Mouse (Mus musculus): ENCODE measurements at regions not wholly inside any gene's neighbourhood (a gene's known extent, or its start where the extent isn't known, plus 50 kb on each side); places are given as distances from the start of the nearest gene placed in this dataset.

- H3K9ac ChIP-seq = no peak overlapping the region
- 0 out of 2 replicates have a peak, but pooled peaks cover 5% of the 10 kb centered on the region for H3K9me3 ChIP-seq
- H3K4me3 ChIP-seq = no peak overlapping the region
- no peaks in the 10 kb centered on the region for H3K27me3 ChIP-seq
- no peak overlapping the region for H3K4me2 ChIP-seq
- 0 out of 2 replicates have a peak, but pooled peaks cover 3% of the 10 kb centered on the region for H3K4me1 ChIP-seq (replicated peaks)
- H3K36me3 ChIP-seq = no peaks in the 10 kb centered on the region
- H3K27ac ChIP-seq = no peak overlapping the region
- WGBS = 73% methylated on average over 5 of the region's 5 CpGs
- ATAC-seq (ENCODE audit: low FRiP score) = no peak
These were observed 51.0 kb upstream of the Stt3b start for GRCm38 (mm10) chr9:115361191-115361590.

- Histone ChIP-seq H3K4me3 (no peak overlapping the region), H3K27ac (no peak overlapping the region), H3K27me3 (no peaks in the 10 kb centered on the region), H3K9me3 (0 out of 2 replicates have a peak, but pooled peaks cover 5% of the 10 kb centered on the region), H3K4me2 (no peak overlapping the region), H3K9ac (no peak overlapping the region), H3K36me3 (no peaks in the 10 kb centered on the region), H3K4me1 (replicated peaks) (0 out of 2 replicates have a peak, but pooled peaks cover 3% of the 10 kb centered on the region)
- no peak for ATAC-seq (ENCODE audit: low FRiP score)
- WGBS = 91% methylated on average over 11 of the region's 11 CpGs
These were observed 51.7 kb upstream of the Stt3b start for GRCm38 (mm10) chr9:115361881-115362280.

GRCm38 (mm10) chr9:115362486-115362885 is 52.3 kb upstream of the Stt3b start:
- no peaks in the 10 kb centered on the region for H3K36me3 ChIP-seq
- ATAC-seq (ENCODE audit: low FRiP score) = no peak
- no peak overlapping the region for H3K4me2 ChIP-seq
- no peaks in the 10 kb centered on the region for H3K4me1 ChIP-seq (replicated peaks)
- no peaks in the 10 kb centered on the region for H3K27me3 ChIP-seq
- no peak overlapping the region for H3K4me3 ChIP-seq
- 89% methylated on average over 4 of the region's 4 CpGs for WGBS
- H3K9me3 ChIP-seq = 0 out of 2 replicates have a peak, but pooled peaks cover 5% of the 10 kb centered on the region
- no peak overlapping the region for H3K9ac ChIP-seq
- H3K27ac ChIP-seq = no peak overlapping the region

DNA sequence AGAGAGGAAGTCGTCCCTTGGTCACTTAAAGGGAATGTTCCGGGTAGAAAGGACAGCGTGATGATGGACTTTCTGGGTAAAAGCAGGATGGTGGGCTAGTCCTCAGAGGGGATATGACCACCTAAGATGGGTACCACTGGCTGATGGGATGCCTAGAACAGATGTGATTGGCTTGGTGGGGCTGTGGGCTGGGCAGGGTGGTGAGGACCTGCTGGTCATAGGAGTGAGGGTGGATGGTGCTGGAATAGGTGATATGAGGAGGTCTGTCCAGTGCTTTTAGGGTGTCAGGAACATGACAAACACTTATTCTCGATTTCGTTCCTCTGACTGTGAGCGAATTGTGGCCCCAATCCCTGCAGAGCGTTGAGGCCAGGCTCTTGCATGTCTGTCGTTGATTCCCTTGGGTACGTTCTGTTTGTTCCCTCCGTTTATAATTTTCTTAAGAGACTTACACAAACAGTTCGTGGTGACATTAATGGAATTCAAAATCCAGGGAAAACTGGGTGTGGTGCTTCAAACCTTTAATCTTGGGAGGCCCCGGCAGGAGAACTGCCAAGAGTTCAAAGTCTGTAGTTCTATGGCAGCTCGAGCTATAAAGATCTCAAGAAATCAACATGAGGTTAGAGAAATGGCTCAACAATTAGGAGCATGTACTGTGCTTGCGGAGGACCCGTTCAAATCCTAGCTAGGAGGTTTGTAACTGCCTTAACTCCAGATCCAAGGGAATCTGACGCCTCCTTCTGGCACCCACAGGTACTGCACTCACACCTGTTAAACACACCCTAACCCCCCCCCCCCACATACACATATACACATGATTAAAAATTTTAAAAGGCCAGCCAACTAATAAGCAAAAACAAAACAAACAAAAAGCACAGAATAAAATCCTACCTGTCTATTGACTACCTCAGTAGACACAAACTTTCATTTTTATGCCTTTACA is 55.0 kb upstream of the Stt3b start:
- ATAC-seq (ENCODE audit: low FRiP score) = no peak
- Histone ChIP-seq H3K36me3 (no peaks in the 10 kb centered on the region), H3K27me3 (no peaks in the 10 kb centered on the region), H3K27ac (no peak overlapping the region), H3K4me1 (replicated peaks) (no peaks in the 10 kb centered on the region), H3K9me3 (0 out of 2 replicates have a peak, but pooled peaks cover 5% of the 10 kb centered on the region), H3K9ac (no peak overlapping the region), H3K4me3 (no peak overlapping the region), H3K4me2 (no peak overlapping the region)
- 91% methylated on average over 16 of the region's 16 CpGs for WGBS

GRCm38 (mm10) chr9:115367808-115368207 is 57.6 kb upstream of the Stt3b start:
- Histone ChIP-seq H3K9ac (no peak overlapping the region), H3K27me3 (no peaks in the 10 kb centered on the region), H3K4me1 (replicated peaks) (no peaks in the 10 kb centered on the region), H3K27ac (no peak overlapping the region), H3K4me3 (no peak overlapping the region), H3K9me3 (0 out of 2 replicates have a peak, but pooled peaks cover 5% of the 10 kb centered on the region), H3K36me3 (no peaks in the 10 kb centered on the region), H3K4me2 (no peak overlapping the region)
- no peak for ATAC-seq (ENCODE audit: low FRiP score)
- 73% methylated on average over 3 of the region's 3 CpGs for WGBS

GRCm38 (mm10) chr9:115380276-115380675 is 70.1 kb upstream of the Stt3b start:
- H3K9me3 ChIP-seq = 0 out of 2 replicates have a peak, but pooled peaks cover 3% of the 10 kb centered on the region
- ATAC-seq (ENCODE audit: low FRiP score) = no peak
- no peak overlapping the region for H3K4me2 ChIP-seq
- H3K9ac ChIP-seq = no peak overlapping the region
- 60% methylated on average over 15 of the region's 15 CpGs for WGBS
- H3K4me3 ChIP-seq = no peak overlapping the region
- no peaks in the 10 kb centered on the region for H3K27me3 ChIP-seq
- H3K4me1 ChIP-seq (replicated peaks) = peaks cover 9% of the 10 kb centered on the region; the same call in 1 of the 2 replicates
- peak overlapping the region; percentile 67; the same call in 1 of the 2 replicates for H3K27ac ChIP-seq
- no peaks in the 10 kb centered on the region for H3K36me3 ChIP-seq

GRCm38 (mm10) chr9:115382824-115383475 is 72.7 kb upstream of the Stt3b start:
- no peak overlapping the region for H3K4me3 ChIP-seq
- 0 out of 2 replicates have a peak, but pooled peaks cover 3% of the 10 kb centered on the region for H3K9me3 ChIP-seq
- no peak overlapping the region for H3K4me2 ChIP-seq
- H3K27ac ChIP-seq = no peak overlapping the region
- H3K27me3 ChIP-seq = no peaks in the 10 kb centered on the region
- no peak overlapping the region for H3K9ac ChIP-seq
- H3K36me3 ChIP-seq = no peaks in the 10 kb centered on the region
- peaks cover 17% of the 10 kb centered on the region for H3K4me1 ChIP-seq (replicated peaks)
- ATAC-seq (ENCODE audit: low FRiP score) = no peak
- 94% methylated on average over 12 of the region's 12 CpGs for whole genome bisulfite sequencing

GRCm38 (mm10) chr9:115383935-115384334 is 73.7 kb upstream of the Stt3b start:
- 0 out of 2 replicates have a peak, but pooled peaks cover 2% of the 10 kb centered on the region for H3K9me3 ChIP-seq
- no peak overlapping the region for H3K4me3 ChIP-seq
- H3K4me2 ChIP-seq = no peak overlapping the region
- H3K4me1 ChIP-seq (replicated peaks) = peaks cover 27% of the 10 kb centered on the region
- no peaks in the 10 kb centered on the region for H3K36me3 ChIP-seq
- no peak overlapping the region for H3K27ac ChIP-seq
- no peak overlapping the region for H3K9ac ChIP-seq
- no peaks in the 10 kb centered on the region for H3K27me3 ChIP-seq
- no peak for ATAC-seq (ENCODE audit: low FRiP score)
- 69% methylated on average over 4 of the region's 4 CpGs for WGBS

DNA sequence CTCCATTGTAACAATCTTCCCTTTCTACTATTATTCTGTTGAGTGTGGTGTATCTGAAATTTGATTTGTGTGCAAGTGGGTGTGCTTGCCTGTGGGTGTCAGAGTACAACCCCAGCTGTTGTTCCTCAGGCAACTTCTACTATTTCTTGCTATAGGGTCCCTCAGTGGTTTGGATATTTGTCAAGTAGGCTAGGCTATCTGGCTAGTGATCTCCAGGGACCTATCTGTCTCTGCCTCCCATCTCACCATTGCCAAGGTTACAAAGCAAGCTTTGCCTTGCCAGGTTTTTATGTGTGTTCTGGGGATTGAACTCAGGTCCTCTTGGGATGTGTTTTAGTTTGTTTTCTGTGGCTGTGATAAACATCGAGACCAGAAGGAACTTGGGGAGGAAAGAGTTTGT is 74.1 kb upstream of the Stt3b start:
- Histone ChIP-seq H3K36me3 (no peaks in the 10 kb centered on the region), H3K27me3 (no peaks in the 10 kb centered on the region), H3K4me3 (no peak overlapping the region), H3K4me1 (replicated peaks) (peaks cover 29% of the 10 kb centered on the region), H3K9me3 (no peaks in the 10 kb centered on the region), H3K27ac (no peak overlapping the region), H3K4me2 (no peak overlapping the region), H3K9ac (no peak overlapping the region)
- ATAC-seq (ENCODE audit: low FRiP score) = no peak
- WGBS = 78% methylated on average over 1 of the region's 1 CpGs

GRCm38 (mm10) chr9:115387471-115388360 is 77.5 kb upstream of the Stt3b start:
- Histone ChIP-seq H3K9me3 (no peaks in the 10 kb centered on the region), H3K4me2 (no peak overlapping the region), H3K4me3 (no peak overlapping the region), H3K27ac (no peak overlapping the region), H3K9ac (no peak overlapping the region), H3K27me3 (no peaks in the 10 kb centered on the region), H3K4me1 (replicated peaks) (peaks cover 39% of the 10 kb centered on the region), H3K36me3 (no peaks in the 10 kb centered on the region)
- WGBS = 83% methylated on average over 26 of the region's 26 CpGs
- no peak for ATAC-seq (ENCODE audit: low FRiP score)

DNA sequence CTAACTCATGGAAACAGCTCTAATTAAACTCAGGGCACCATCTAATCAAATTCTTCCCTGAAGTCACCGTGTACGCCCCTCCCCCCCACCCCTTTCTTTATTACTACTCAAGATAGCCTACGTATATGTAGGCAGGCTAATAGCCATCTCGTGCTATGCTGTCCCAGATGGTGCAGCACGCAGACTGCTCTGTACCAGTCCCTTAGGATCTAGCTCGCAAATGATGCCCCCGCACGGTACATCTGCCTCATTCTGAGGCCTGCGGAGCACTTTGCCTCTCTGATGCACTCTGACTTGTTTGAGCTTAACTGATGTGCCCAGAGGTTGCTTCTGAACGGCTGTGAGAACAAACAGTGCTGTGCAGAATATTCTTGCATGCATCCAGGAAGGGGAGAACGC is 78.1 kb upstream of the Stt3b start:
- WGBS = 65% methylated on average over 11 of the region's 11 CpGs
- H3K4me3 ChIP-seq = no peak overlapping the region
- no peak overlapping the region for H3K4me2 ChIP-seq
- H3K27ac ChIP-seq = peak overlapping the region; percentile 26; the same call in 1 of the 2 replicates
- peaks cover 39% of the 10 kb centered on the region for H3K4me1 ChIP-seq (replicated peaks)
- no peaks in the 10 kb centered on the region for H3K9me3 ChIP-seq
- H3K9ac ChIP-seq = no peak overlapping the region
- ATAC-seq (ENCODE audit: low FRiP score) = peak; percentile 63; the same call in 1 of the 2 replicates
- no peaks in the 10 kb centered on the region for H3K27me3 ChIP-seq
- no peaks in the 10 kb centered on the region for H3K36me3 ChIP-seq
